Mouse (Mus musculus): ENCODE results near the gene Stx16. TPM values are rescaled to one million over a fixed set of nuclear protein-coding genes. Genes with fewer than 3 reads are reported as not detected.

Gene Stx16
- polyA plus RNA-seq (2012; rRNA removed; ENCODE audit: low replicate concordance): 58.8 and 68.5 TPM in 2 replicates

GRCm38 (mm10) chr2:174075673-174076432, at the start of gene Stx16:
Stx16 (plus strand) TSS chr2:174076308.

GRCm38 (mm10) chr2:174109991-174110782, 34.1 kb downstream of the Stx16 start, which contains the start of gene Npepl1:
Npepl1 (plus strand) TSS chr2:174110349.

Other genes starting within 250 kb of the Stx16 start
- 154 and 159 TPM in 2 replicates for gene Npepl1, start 34.0 kb downstream of the Stx16 start, polyA plus RNA-seq (2012; rRNA removed; ENCODE audit: low replicate concordance)
- gene Gnas, start 208.0 kb downstream of the Stx16 start, polyA plus RNA-seq (2012; rRNA removed; ENCODE audit: low replicate concordance): 1,476 and 1,497 TPM in 2 replicates

Measured in subcutaneous adipose tissue, adult 2 months (tissue).